Mouse (Mus musculus): ENCODE measurements around the gene Slain2.

Slain2 gene

GRCm38 (mm10) chr5:73011806-73012205, 97.7 kb downstream of the Slain2 start:
- DNase-seq (ENCODE audit: low read depth, low spot score) = peak; percentile 60

GRCm38 (mm10) chr5:73012884-73013610, 98.9 kb downstream of the Slain2 start:
- DNase-seq (ENCODE audit: low read depth, low spot score) = peak; percentile 24

- peak; percentile 30 for DNase-seq (ENCODE audit: low read depth, low spot score)
Observed at GRCm38 (mm10) chr5:73013611-73014287, 99.6 kb downstream of the Slain2 start.

- DNase-seq (ENCODE audit: low read depth, low spot score) = no peak
Observed at GRCm38 (mm10) chr5:73014745-73015144, 100.6 kb downstream of the Slain2 start.

- DNase-seq (ENCODE audit: low read depth, low spot score) = no peak
Observed at GRCm38 (mm10) chr5:73023801-73024200, 109.7 kb downstream of the Slain2 start.
